12 mouse cellular contexts compared by ENCODE assay signal in genomic region chr6:127405682-127406081, GRCm38 (mm10). TPM values are rescaled to one million over a fixed set of nuclear protein-coding genes. Genes with fewer than 3 reads are reported as not detected.
A peak's percentile ranks its signal among the peaks of the same experiment; 100 is the strongest.
DNase-seq lines count a peak whose midpoint lies in the region; ATAC-seq lines count a peak whose summit lies in the region.
"Had no signal": no experiment of that assay in that cellular context is flagged by ENCODE, and none has a peak within 500 bp of the region (broad histone marks: within the 10 kb centered on the region; RNA-seq: fewer than 3 reads in every experiment).

No protein-coding gene starts in this region.

- H3K4me3 ChIP-seq in limb, embryonic 12.5 days (replicated peaks), result no peak overlapping the region
- H3K4me3 ChIP-seq in limb, embryonic 10.5 days, result no peak overlapping the region
- no peak overlapping the region for H3K4me3 ChIP-seq in hindbrain, embryonic 14.5 days (replicated peaks; ENCODE audit: low read length)
- H3K4me3 ChIP-seq in midbrain, embryonic 12.5 days, result no peak overlapping the region
- no peak overlapping the region for H3K4me3 ChIP-seq in intestine, embryonic 15.5 days (replicated peaks)
- H3K4me3 ChIP-seq in kidney, embryonic 14.5 days (ENCODE audit: low read length), result no peak overlapping the region
- H3K4me3 ChIP-seq: heart, adult 2 months had no signal

- H3K9me3 ChIP-seq in limb, embryonic 12.5 days, result no peaks in the 10 kb centered on the region
- no peaks in the 10 kb centered on the region for H3K9me3 ChIP-seq in limb, embryonic 10.5 days (replicated peaks)
- H3K9me3 ChIP-seq in hindbrain, embryonic 14.5 days (ENCODE audit: control insufficient read depth, low read length), result no peaks in the 10 kb centered on the region
- H3K9me3 ChIP-seq in midbrain, embryonic 12.5 days, result no peaks in the 10 kb centered on the region
- no peaks in the 10 kb centered on the region for H3K9me3 ChIP-seq in intestine, embryonic 15.5 days
- H3K9me3 ChIP-seq in kidney, embryonic 14.5 days (ENCODE audit: control insufficient read depth, low read length), result no peaks in the 10 kb centered on the region

- H3K27ac ChIP-seq in limb, embryonic 12.5 days, result no peak overlapping the region
- H3K27ac ChIP-seq in limb, embryonic 10.5 days, result no peak overlapping the region
- H3K27ac ChIP-seq in hindbrain, embryonic 14.5 days, result no peak overlapping the region
- H3K27ac ChIP-seq in midbrain, embryonic 12.5 days (replicated peaks), result peak overlapping the region; percentile 65
- H3K27ac ChIP-seq in intestine, embryonic 15.5 days, result no peak overlapping the region
- H3K27ac ChIP-seq in kidney, embryonic 14.5 days (ENCODE audit: low read depth, low read length), result no peak overlapping the region
- H3K27ac ChIP-seq: heart, adult 2 months had no signal

- no peak overlapping the region for H3K9ac ChIP-seq in limb, embryonic 12.5 days (replicated peaks)
- no peak overlapping the region for H3K9ac ChIP-seq in hindbrain, embryonic 14.5 days
- H3K9ac ChIP-seq in midbrain, embryonic 12.5 days (replicated peaks), result no peak overlapping the region
- H3K9ac ChIP-seq in intestine, embryonic 15.5 days, result no peak overlapping the region
- H3K9ac ChIP-seq in kidney, embryonic 14.5 days (ENCODE audit: low read depth, low read length), result no peak overlapping the region

- no peak for DNase-seq in limb, embryonic 10.5 days (ENCODE audit: low spot score)
- no peak for DNase-seq in hindbrain, embryonic 14.5 days (ENCODE audit: low spot score)
- no peak for DNase-seq in adrenal gland, adult 18-20 months (ENCODE audit: low spot score in 2 of 2)
- no peak for DNase-seq in urinary bladder, postnatal 25 days (ENCODE audit: low spot score)
- DNase-seq: heart, adult 2 months; kidney, adult 11 months; liver had no signal

- ATAC-seq in limb, embryonic 12.5 days (ENCODE audit: insufficient number of reproducible peaks, insufficient read depth, low FRiP score, low TSS enrichment, low read depth), result peak; percentile 32; the same call in 1 of the 2 replicates
- ATAC-seq in hindbrain, embryonic 14.5 days (ENCODE audit: low FRiP score), result peak; percentile 52; the same call in 1 of the 2 replicates
- ATAC-seq in midbrain, embryonic 12.5 days (ENCODE audit: low FRiP score, low read depth), result peak; percentile 67
- ATAC-seq in intestine, embryonic 15.5 days, result no peak
- no peak for ATAC-seq in kidney, embryonic 14.5 days (ENCODE audit: low FRiP score, low TSS enrichment)
- ATAC-seq: CD4-positive, CD25-positive, alpha-beta regulatory T cell, adult 4 months had no signal

- peaks cover 9% of the 10 kb centered on the region; the same call in 1 of the 2 replicates for H3K4me1 ChIP-seq in limb, embryonic 12.5 days (replicated peaks)
- peaks cover 11% of the 10 kb centered on the region for H3K4me1 ChIP-seq in limb, embryonic 10.5 days
- no peaks in the 10 kb centered on the region for H3K4me1 ChIP-seq in hindbrain, embryonic 14.5 days (replicated peaks; ENCODE audit: control insufficient read depth, insufficient read depth, low read length)
- peaks cover 50% of the 10 kb centered on the region for H3K4me1 ChIP-seq in midbrain, embryonic 12.5 days
- no peaks in the 10 kb centered on the region for H3K4me1 ChIP-seq in intestine, embryonic 15.5 days (replicated peaks)
- H3K4me1 ChIP-seq in kidney, embryonic 14.5 days (ENCODE audit: control insufficient read depth, insufficient read depth, low read length), result peaks cover 12% of the 10 kb centered on the region; the same call in 1 of the 2 replicates

- H3K27me3 ChIP-seq in limb, embryonic 12.5 days, result peaks cover 14% of the 10 kb centered on the region; the same call in 1 of the 2 replicates
- H3K27me3 ChIP-seq in limb, embryonic 10.5 days (ENCODE audit: low read depth, poor library complexity, severe bottlenecking), result no peaks in the 10 kb centered on the region
- H3K27me3 ChIP-seq in hindbrain, embryonic 14.5 days (ENCODE audit: control insufficient read depth, insufficient read depth, low read length), result no peaks in the 10 kb centered on the region
- H3K27me3 ChIP-seq in midbrain, embryonic 12.5 days, result no peaks in the 10 kb centered on the region
- no peaks in the 10 kb centered on the region for H3K27me3 ChIP-seq in intestine, embryonic 15.5 days (replicated peaks)
- H3K27me3 ChIP-seq in kidney, embryonic 14.5 days (ENCODE audit: control insufficient read depth, insufficient read depth, low read length), result no peaks in the 10 kb centered on the region; the same call in 1 of the 2 replicates

- no peak overlapping the region for H3K4me2 ChIP-seq in limb, embryonic 12.5 days
- no peak overlapping the region for H3K4me2 ChIP-seq in hindbrain, embryonic 14.5 days (replicated peaks)
- peak overlapping the region; percentile 10; the same call in 1 of the 2 replicates for H3K4me2 ChIP-seq in midbrain, embryonic 12.5 days (replicated peaks)
- no peak overlapping the region for H3K4me2 ChIP-seq in intestine, embryonic 15.5 days (replicated peaks)
- H3K4me2 ChIP-seq in kidney, embryonic 14.5 days (replicated peaks; ENCODE audit: low read depth, low read length), result no peak overlapping the region

- H3K36me3 ChIP-seq in limb, embryonic 12.5 days, result no peaks in the 10 kb centered on the region
- H3K36me3 ChIP-seq in limb, embryonic 10.5 days, result no peaks in the 10 kb centered on the region
- no peaks in the 10 kb centered on the region for H3K36me3 ChIP-seq in hindbrain, embryonic 14.5 days (replicated peaks; ENCODE audit: control insufficient read depth, insufficient read depth)
- H3K36me3 ChIP-seq in midbrain, embryonic 12.5 days, result no peaks in the 10 kb centered on the region
- H3K36me3 ChIP-seq in intestine, embryonic 15.5 days, result no peaks in the 10 kb centered on the region
- H3K36me3 ChIP-seq in kidney, embryonic 14.5 days (ENCODE audit: control insufficient read depth, insufficient read depth, low read length), result no peaks in the 10 kb centered on the region

- WGBS in limb, embryonic 12.5 days, result 83% methylated on average over 7 of the region's 7 CpGs
- WGBS in limb, embryonic 10.5 days, result 80% methylated on average over 7 of the region's 7 CpGs
- 8% methylated on average over 7 of the region's 7 CpGs for WGBS in hindbrain, embryonic 14.5 days
- 8% methylated on average over 7 of the region's 7 CpGs for WGBS in midbrain, embryonic 12.5 days
- WGBS in intestine, embryonic 15.5 days, result 75% methylated on average over 7 of the region's 7 CpGs
- whole genome bisulfite sequencing in kidney, embryonic 14.5 days, result 83% methylated on average over 7 of the region's 7 CpGs

RNA-seq across cellular contexts. Expression of gene Parp11, which starts 41.0 kb away (rescaled TPM):
- polyA plus RNA-seq in limb, embryonic 12.5 days (2016; fragmentation: Nextera tagmentation; extraction: Ambion mirVana), result 33.9 and 35.9 TPM in 2 replicates
- 25.9 and 29.6 TPM in 2 replicates for polyA plus RNA-seq in limb, embryonic 10.5 days (2016; fragmentation: Nextera tagmentation; extraction: Ambion mirVana)
- polyA plus RNA-seq in hindbrain, embryonic 14.5 days (2014; fragmentation: Nextera tagmentation; extraction: Ambion mirVana), result 85.8 and 95.7 TPM in 2 replicates
- polyA plus RNA-seq in midbrain, embryonic 12.5 days (2016; fragmentation: Nextera tagmentation; extraction: Ambion mirVana), result 71.8 and 72.0 TPM in 2 replicates
- total RNA-seq in adrenal gland, adult 18-20 months (2021), result 10 to 100 TPM; 17.0 to 18.1 TPM
- polyA plus RNA-seq in intestine, embryonic 15.5 days (2015; fragmentation: Nextera tagmentation; extraction: Ambion mirVana), result 19.3 and 20.6 TPM in 2 replicates
- 14.2 and 30.7 TPM in 2 replicates for polyA plus RNA-seq in kidney, embryonic 14.5 days (2014; fragmentation: Nextera tagmentation; extraction: Ambion mirVana)

Comparison
In these comparisons a context has a peak if more than half of its experiments do, and no peak if none do; other contexts are left out.
1. ATAC-seq: peak in limb, embryonic 12.5 days (single experiment), hindbrain, embryonic 14.5 days (single experiment) and midbrain, embryonic 12.5 days (single experiment); none in intestine, embryonic 15.5 days (single experiment) and kidney, embryonic 14.5 days (single experiment).